Mouse (Mus musculus) liver, embryonic 15.5 days (tissue): ENCODE data around the gene Btc. TPM values are rescaled to one million over a fixed set of nuclear protein-coding genes. Genes with fewer than 3 reads are reported as not detected.

Source experiments
- ATAC-seq: fragments of 200-750 bp; cut with Nextera tagmentation; 2 replicates; pipeline ENCODE4 v1.8.0; 2017; ENCODE audit warnings: moderate number of reproducible peaks, mild to moderate bottlenecking, moderate library complexity; ENCODE audit not compliant: insufficient read depth
- H3K27ac ChIP-seq: fragments of 300-500 bp; sonication (generic); replicated peaks from 2 replicates; pipeline ENCODE4 v1.5.1; 2015; ENCODE audit warnings: mild to moderate bottlenecking, inconsistent platforms
- H3K27me3 ChIP-seq: fragments of 300-500 bp; sonication (generic); 2 replicates; pipeline ENCODE4 v1.6.1; 2015; ENCODE audit warnings: mild to moderate bottlenecking, inconsistent platforms
- H3K36me3 ChIP-seq: fragments of 300-500 bp; sonication (generic); replicated peaks from 2 replicates; pipeline ENCODE4 v1.6.1; 2015; ENCODE audit warnings: moderate library complexity, mild to moderate bottlenecking, inconsistent platforms
- H3K4me1 ChIP-seq: fragments of 300-500 bp; sonication (generic); replicated peaks from 2 replicates; pipeline ENCODE4 v1.6.1; 2015; ENCODE audit warnings: inconsistent platforms
- H3K4me2 ChIP-seq: fragments of 300-500 bp; sonication (generic); 2 replicates; pipeline ENCODE4 v1.6.1; 2015; ENCODE audit warnings: moderate library complexity, mild to moderate bottlenecking, inconsistent platforms
- H3K4me3 ChIP-seq: fragments of 300-500 bp; sonication (generic); replicated peaks from 2 replicates; pipeline ENCODE4 v1.5.1; 2015; ENCODE audit warnings: mild to moderate bottlenecking, inconsistent platforms
- H3K9ac ChIP-seq: fragments of 300-500 bp; sonication (generic); 2 replicates; pipeline ENCODE4 v1.6.1; 2015; ENCODE audit warnings: moderate library complexity, mild to moderate bottlenecking, inconsistent platforms
- H3K9me3 ChIP-seq: fragments of 300-500 bp; sonication (generic); replicated peaks from 2 replicates; pipeline ENCODE4 v1.6.1; 2016; ENCODE audit warnings: inconsistent platforms
- WGBS: fragments of 180-500 bp; shearing (Covaris S2); methylation state at CpG from one replicate; pipeline ENCODE4 v1.1.7; 2015; ENCODE audit warnings: mixed read lengths; ENCODE audit not compliant: insufficient replicate concordance; 5-methylcytosine and 5-hydroxymethylcytosine counted together
- polyA plus RNA-seq: library from polyadenylated mRNA; unstranded; fragments of >200 nt; fragmentation: Nextera tagmentation; extraction: Ambion mirVana; gene quantifications from 2 replicates; pipeline ENCODE4 v1.2.1, GENCODE M21; 2015

The Btc gene
- 0.46 and 0.63 TPM in 2 replicates for polyA plus RNA-seq

- Histone ChIP-seq H3K36me3 (no peaks in the 10 kb centered on the region), H3K27ac (no peak within 1 kb of the TSS), H3K9me3 (no peaks in the 10 kb centered on the region), H3K4me2 (peak within 1 kb of the TSS; percentile 66), H3K4me1 (peaks cover 10% of the 10 kb centered on the region; the same call in 1 of the 2 replicates), H3K27me3 (no peaks in the 10 kb centered on the region; the same call in 1 of the 2 replicates), H3K9ac (peak within 1 kb of the TSS; percentile 49; the same call in 1 of the 2 replicates), H3K4me3 (peak within 1 kb of the TSS; percentile 55)
- ATAC-seq: peak; percentile 70
- WGBS: 10% methylated on average over 19 of the region's 19 CpGs
Measured at GRCm38 (mm10) chr5:91402339-91403211, at the start of gene Btc. Gene Btc (minus strand): TSS chr5:91402994.

- H3K9me3 ChIP-seq: no peaks in the 10 kb centered on the region
- no peak overlapping the region for H3K4me3 ChIP-seq
- no peaks in the 10 kb centered on the region for H3K27me3 ChIP-seq
- no peak for ATAC-seq
- no peaks in the 10 kb centered on the region for H3K4me1 ChIP-seq
- H3K4me2 ChIP-seq: no peak overlapping the region
- H3K36me3 ChIP-seq: no peaks in the 10 kb centered on the region
- WGBS: 25% methylated on average over 3 of the region's 3 CpGs
- H3K27ac ChIP-seq: no peak overlapping the region
- no peak overlapping the region for H3K9ac ChIP-seq
Measured at GRCm38 (mm10) chr5:91444981-91445517, 42.3 kb upstream of the Btc start.

GRCm38 (mm10) chr5:91436563-91436962, 33.8 kb upstream of the Btc start:
- ATAC-seq: no peak
- Histone ChIP-seq H3K9me3 (no peaks in the 10 kb centered on the region), H3K27me3 (no peaks in the 10 kb centered on the region), H3K4me1 (no peaks in the 10 kb centered on the region), H3K4me2 (no peak overlapping the region), H3K4me3 (no peak overlapping the region), H3K27ac (no peak overlapping the region), H3K36me3 (no peaks in the 10 kb centered on the region), H3K9ac (no peak overlapping the region)
- 46% methylated on average over 6 of the region's 6 CpGs for WGBS

GRCm38 (mm10) chr5:91434723-91435658, 32.2 kb upstream of the Btc start:
- 40% methylated on average over 6 of the region's 6 CpGs for WGBS
- Histone ChIP-seq H3K27me3 (no peaks in the 10 kb centered on the region), H3K36me3 (no peaks in the 10 kb centered on the region), H3K4me2 (no peak overlapping the region), H3K4me3 (no peak overlapping the region), H3K4me1 (no peaks in the 10 kb centered on the region), H3K9me3 (no peaks in the 10 kb centered on the region), H3K27ac (no peak overlapping the region), H3K9ac (no peak overlapping the region)
- no peak for ATAC-seq

- H3K4me1 ChIP-seq: no peaks in the 10 kb centered on the region
- no peak overlapping the region for H3K9ac ChIP-seq
- ATAC-seq: no peak
- H3K36me3 ChIP-seq: no peaks in the 10 kb centered on the region
- H3K4me2 ChIP-seq: no peak overlapping the region
- H3K9me3 ChIP-seq: no peaks in the 10 kb centered on the region
- WGBS: 49% methylated on average over 8 of the region's 8 CpGs
- H3K27ac ChIP-seq: no peak overlapping the region
- no peak overlapping the region for H3K4me3 ChIP-seq
- H3K27me3 ChIP-seq: no peaks in the 10 kb centered on the region
Measured at GRCm38 (mm10) chr5:91428547-91428946, 25.8 kb upstream of the Btc start.

DNA sequence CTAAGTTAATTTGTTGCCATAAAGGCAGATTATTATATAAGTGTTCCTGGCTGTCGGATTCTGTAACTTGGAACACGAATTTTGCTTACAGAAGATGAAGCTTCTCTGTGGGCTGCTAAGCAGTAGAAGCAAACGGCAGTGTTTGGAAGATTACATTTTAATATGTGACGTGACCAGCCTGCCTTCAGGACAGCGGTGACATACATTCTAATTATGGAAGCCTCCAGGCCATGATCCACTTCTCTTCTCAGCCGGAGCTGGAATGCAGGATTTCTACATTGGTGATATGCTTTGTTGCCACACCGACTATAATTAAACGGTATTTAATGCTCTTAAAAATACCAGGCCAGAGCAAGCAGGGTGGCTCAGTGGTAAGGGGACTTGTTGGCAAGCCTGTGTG, 11.0 kb upstream of the Btc start:
- H3K9me3 ChIP-seq: no peaks in the 10 kb centered on the region
- no peaks in the 10 kb centered on the region for H3K4me1 ChIP-seq
- H3K27ac ChIP-seq: no peak overlapping the region
- 68% methylated on average over 8 of the region's 8 CpGs for WGBS
- ATAC-seq: no peak
- no peak overlapping the region for H3K4me3 ChIP-seq
- H3K36me3 ChIP-seq: no peaks in the 10 kb centered on the region
- no peak overlapping the region for H3K9ac ChIP-seq
- H3K27me3 ChIP-seq: no peaks in the 10 kb centered on the region
- no peak overlapping the region for H3K4me2 ChIP-seq

GRCm38 (mm10) chr5:91404263-91404662, 1.5 kb upstream of the Btc start:
- Histone ChIP-seq H3K9me3 (no peaks in the 10 kb centered on the region), H3K4me1 (peaks cover 10% of the 10 kb centered on the region; the same call in 1 of the 2 replicates), H3K4me3 (no peak overlapping the region), H3K9ac (no peak overlapping the region), H3K4me2 (no peak overlapping the region), H3K27ac (no peak overlapping the region), H3K27me3 (no peaks in the 10 kb centered on the region; the same call in 1 of the 2 replicates), H3K36me3 (no peaks in the 10 kb centered on the region)
- peak; percentile 79 for ATAC-seq
- 48% methylated on average over 5 of the region's 5 CpGs for whole genome bisulfite sequencing

- Histone ChIP-seq H3K9ac (no peak overlapping the region), H3K9me3 (no peaks in the 10 kb centered on the region), H3K27ac (no peak overlapping the region), H3K4me2 (no peak overlapping the region), H3K4me1 (peaks cover 10% of the 10 kb centered on the region; the same call in 1 of the 2 replicates), H3K27me3 (no peaks in the 10 kb centered on the region; the same call in 1 of the 2 replicates), H3K36me3 (no peaks in the 10 kb centered on the region), H3K4me3 (no peak overlapping the region)
- WGBS: 56% methylated on average over 4 of the region's 4 CpGs
- no peak for ATAC-seq
Measured at GRCm38 (mm10) chr5:91403281-91403680, 487 bp upstream of the Btc start.

GRCm38 (mm10) chr5:91400493-91401096, 2.2 kb downstream of the Btc start:
- Histone ChIP-seq H3K27ac (no peak overlapping the region), H3K4me3 (no peak overlapping the region), H3K4me2 (no peak overlapping the region), H3K9ac (no peak overlapping the region), H3K36me3 (no peaks in the 10 kb centered on the region), H3K9me3 (no peaks in the 10 kb centered on the region), H3K4me1 (peaks cover 10% of the 10 kb centered on the region; the same call in 1 of the 2 replicates), H3K27me3 (no peaks in the 10 kb centered on the region)
- 11% methylated on average over 2 of the region's 2 CpGs for WGBS
- ATAC-seq: no peak

- H3K27ac ChIP-seq: no peak overlapping the region
- H3K9ac ChIP-seq: no peak overlapping the region
- no peaks in the 10 kb centered on the region for H3K36me3 ChIP-seq
- no peak overlapping the region for H3K4me2 ChIP-seq
- no peaks in the 10 kb centered on the region for H3K27me3 ChIP-seq
- no peak overlapping the region for H3K4me3 ChIP-seq
- H3K4me1 ChIP-seq: no peaks in the 10 kb centered on the region
- no peaks in the 10 kb centered on the region for H3K9me3 ChIP-seq
- no peak for ATAC-seq
- WGBS: 25% methylated on average over 2 of the region's 2 CpGs
Measured at GRCm38 (mm10) chr5:91375467-91375866, 27.3 kb downstream of the Btc start.
